Mouse (Mus musculus) frontal cortex, adult (tissue): ENCODE results near the gene Plpp2.
A peak's percentile ranks its signal among the peaks of the same experiment; 100 is the strongest.

Experiments
- ATAC-seq: cut with Nextera tagmentation; 2 replicates; pipeline ENCODE4 v1.9.2; 2017; ENCODE audit warnings: mild to moderate bottlenecking, moderate library complexity, mixed read lengths; ENCODE audit not compliant: low TSS enrichment

The Plpp2 gene

GRCm38 (mm10) chr10:79533126-79533911 is at the start of gene Plpp2:
Gene Plpp2, minus strand, starts transcription at chr10:79533796.
- ATAC-seq: peak; percentile 31

- no peak for ATAC-seq
Observed at GRCm38 (mm10) chr10:79581501-79581900, 47.9 kb upstream of the Plpp2 start.

- ATAC-seq: no peak
Observed at GRCm38 (mm10) chr10:79580811-79581210, 47.2 kb upstream of the Plpp2 start.

- no peak for ATAC-seq
Observed at GRCm38 (mm10) chr10:79580356-79580755, 46.8 kb upstream of the Plpp2 start.

GRCm38 (mm10) chr10:79579781-79580180 is 46.2 kb upstream of the Plpp2 start:
- peak; percentile 28; the same call in 1 of the 2 replicates for ATAC-seq

- no peak for ATAC-seq
Observed at GRCm38 (mm10) chr10:79578891-79579290, 45.3 kb upstream of the Plpp2 start.

GRCm38 (mm10) chr10:79578276-79578675 is 44.7 kb upstream of the Plpp2 start:
- no peak for ATAC-seq

- ATAC-seq: no peak
Observed at GRCm38 (mm10) chr10:79577376-79577775, 43.8 kb upstream of the Plpp2 start.

- ATAC-seq: peak; percentile 81
Observed at GRCm38 (mm10) chr10:79575754-79576153, 42.2 kb upstream of the Plpp2 start.

GRCm38 (mm10) chr10:79574796-79575195 is 41.2 kb upstream of the Plpp2 start:
- no peak for ATAC-seq

- ATAC-seq: no peak
Observed at GRCm38 (mm10) chr10:79574350-79574749, 40.8 kb upstream of the Plpp2 start.

GRCm38 (mm10) chr10:79573611-79574010 is 40.0 kb upstream of the Plpp2 start:
- ATAC-seq: no peak

GRCm38 (mm10) chr10:79571314-79571713 is 37.7 kb upstream of the Plpp2 start:
- ATAC-seq: no peak

- no peak for ATAC-seq
Observed at GRCm38 (mm10) chr10:79569921-79570320, 36.3 kb upstream of the Plpp2 start.

- no peak for ATAC-seq
Observed at GRCm38 (mm10) chr10:79559716-79560115, 26.1 kb upstream of the Plpp2 start.

- ATAC-seq: no peak
Observed at GRCm38 (mm10) chr10:79557496-79557895, 23.9 kb upstream of the Plpp2 start.

- no peak for ATAC-seq
Observed at GRCm38 (mm10) chr10:79556951-79557350, 23.4 kb upstream of the Plpp2 start.

- no peak for ATAC-seq
Observed at GRCm38 (mm10) chr10:79555238-79555724, 21.7 kb upstream of the Plpp2 start.

- peak; percentile 98 for ATAC-seq
Observed at GRCm38 (mm10) chr10:79554330-79555237, 21.0 kb upstream of the Plpp2 start, which contains the start of gene Mier2. Gene Mier2, minus strand, starts transcription at chr10:79555199.

GRCm38 (mm10) chr10:79553691-79554090 is 20.1 kb upstream of the Plpp2 start:
- no peak for ATAC-seq

GRCm38 (mm10) chr10:79553176-79553575 is 19.6 kb upstream of the Plpp2 start:
- no peak for ATAC-seq

- ATAC-seq: no peak
Observed at GRCm38 (mm10) chr10:79552531-79552930, 18.9 kb upstream of the Plpp2 start.
